Mouse (Mus musculus) midbrain, embryonic 10.5 days (tissue): ENCODE measurements around the gene Orai3. TPM values are rescaled to one million over a fixed set of nuclear protein-coding genes. Genes with fewer than 3 reads are reported as not detected.

ENCODE experiments used
- DNase-seq: peaks from one replicate; pipeline ENCODE4 v3.0.0-alpha.2; 2017; ENCODE audit warnings: low spot score
- H3K27ac ChIP-seq: fragments of 300-500 bp; sonication (generic); replicated peaks from 2 replicates; pipeline ENCODE4 v1.5.1; 2016; ENCODE audit warnings: mild to moderate bottlenecking
- H3K27me3 ChIP-seq: fragments of 300-500 bp; sonication (generic); 2 replicates; pipeline ENCODE4 v1.6.1; 2016; ENCODE audit warnings: low read depth, mild to moderate bottlenecking; ENCODE audit not compliant: poor library complexity, severe bottlenecking
- H3K36me3 ChIP-seq: fragments of 300-500 bp; sonication (generic); 2 replicates; pipeline ENCODE4 v1.6.1; 2016; ENCODE audit warnings: mild to moderate bottlenecking, moderate library complexity
- H3K4me1 ChIP-seq: fragments of 300-500 bp; sonication (generic); 2 replicates; pipeline ENCODE4 v1.6.1; 2016
- H3K4me3 ChIP-seq: fragments of 300-500 bp; sonication (generic); 2 replicates; pipeline ENCODE4 v1.5.1; 2016; ENCODE audit warnings: mild to moderate bottlenecking, moderate library complexity
- H3K9me3 ChIP-seq: fragments of 300-500 bp; sonication (generic); replicated peaks from 2 replicates; pipeline ENCODE4 v1.6.1; 2016; ENCODE audit warnings: mild to moderate bottlenecking
- WGBS: fragments of 180-500 bp; shearing (Covaris S2); methylation state at CpG from one replicate; pipeline ENCODE4 v1.1.7; 2016; 5-methylcytosine and 5-hydroxymethylcytosine counted together
- polyA plus RNA-seq: library from polyadenylated mRNA; unstranded; fragments of >200 nt; fragmentation: Nextera tagmentation; extraction: Ambion mirVana; gene quantifications from 2 replicates; pipeline ENCODE4 v1.2.1, GENCODE M21; 2016

Gene Orai3
- polyA plus RNA-seq, 1 experiment from 2014 or later, result 10.1 TPM

DNA sequence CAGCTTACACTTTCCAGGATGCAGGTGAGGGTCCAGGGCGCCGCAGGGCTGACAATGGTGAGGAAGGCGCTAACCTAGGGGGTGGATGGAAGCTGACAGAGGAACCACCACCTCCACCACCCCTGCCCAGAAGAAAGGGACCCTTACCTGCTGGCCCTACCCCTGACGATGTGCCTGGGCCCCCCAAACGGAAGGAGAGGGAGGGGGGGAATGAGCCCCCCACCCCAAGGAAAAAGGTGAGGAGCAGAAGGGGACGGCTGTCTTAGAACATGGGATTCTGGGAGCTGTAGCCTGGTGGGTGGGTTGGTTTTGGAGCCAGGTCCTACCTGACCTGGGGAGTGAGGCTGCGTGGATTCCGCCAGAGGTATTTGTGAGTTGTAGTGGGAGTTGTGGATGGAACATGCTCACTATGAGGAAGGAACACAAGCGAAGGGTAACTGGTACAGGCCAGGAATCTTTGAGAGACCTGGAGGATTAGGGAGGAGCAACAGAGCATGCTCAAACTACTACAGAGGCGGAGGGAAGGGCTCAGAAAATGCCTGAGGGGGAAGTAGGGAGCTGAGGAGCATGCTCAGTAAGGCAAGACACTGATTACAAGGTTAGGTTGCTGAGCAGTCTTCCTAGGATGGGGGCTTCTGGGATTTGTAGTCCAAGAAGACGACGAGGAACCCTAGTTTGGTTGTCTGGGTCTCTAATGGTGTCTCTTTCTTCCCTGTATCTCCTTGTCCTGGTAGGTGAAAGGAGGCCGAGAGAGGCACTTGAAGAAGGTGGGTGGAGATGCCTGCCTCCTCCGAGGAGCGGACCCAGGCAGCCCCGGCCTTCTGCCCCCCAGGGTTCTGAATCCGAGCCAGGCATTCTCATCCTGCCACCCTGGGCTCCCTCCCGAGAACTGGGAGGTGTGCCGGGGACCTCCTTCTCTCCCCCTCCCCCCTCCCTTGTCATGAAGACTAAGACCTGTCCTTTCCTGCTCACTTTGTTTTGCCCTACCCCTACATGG, 19.2 kb upstream of the Orai3 start:
- WGBS, result 89% methylated on average over 19 of the region's 19 CpGs
- Histone ChIP-seq H3K27me3 (no peaks in the 10 kb centered on the region), H3K9me3 (no peaks in the 10 kb centered on the region), H3K4me1 (peaks cover 25% of the 10 kb centered on the region), H3K36me3 (peaks cover 78% of the 10 kb centered on the region), H3K4me3 (peak overlapping the region; percentile 11; the same call in 1 of the 2 replicates), H3K27ac (no peak overlapping the region)
- no peak for DNase-seq

DNA sequence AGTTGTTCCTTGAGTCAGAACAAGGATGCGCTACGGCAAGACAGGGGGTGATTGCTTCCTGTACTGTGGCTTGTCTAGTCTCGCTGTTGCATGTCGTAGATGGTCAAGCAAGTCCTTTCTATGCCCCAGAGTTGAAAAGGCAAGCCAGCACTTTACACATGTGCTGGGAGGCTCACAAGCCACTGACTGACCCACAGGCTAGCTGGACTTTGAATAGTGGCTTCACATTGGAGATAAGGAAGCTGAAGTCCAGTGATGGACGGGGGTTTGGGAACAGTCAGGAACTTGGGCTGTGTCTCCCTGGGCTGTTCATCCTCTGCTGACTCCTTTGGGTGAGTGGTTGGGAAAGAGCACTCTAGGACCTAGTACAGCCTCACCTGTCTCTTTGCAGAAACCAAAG, 18.0 kb upstream of the Orai3 start:
- Histone ChIP-seq H3K4me3 (no peak overlapping the region), H3K36me3 (peaks cover 90% of the 10 kb centered on the region), H3K27ac (no peak overlapping the region), H3K27me3 (no peaks in the 10 kb centered on the region), H3K9me3 (no peaks in the 10 kb centered on the region), H3K4me1 (peaks cover 29% of the 10 kb centered on the region)
- no peak for DNase-seq
- WGBS, result 96% methylated on average over 5 of the region's 5 CpGs

DNA sequence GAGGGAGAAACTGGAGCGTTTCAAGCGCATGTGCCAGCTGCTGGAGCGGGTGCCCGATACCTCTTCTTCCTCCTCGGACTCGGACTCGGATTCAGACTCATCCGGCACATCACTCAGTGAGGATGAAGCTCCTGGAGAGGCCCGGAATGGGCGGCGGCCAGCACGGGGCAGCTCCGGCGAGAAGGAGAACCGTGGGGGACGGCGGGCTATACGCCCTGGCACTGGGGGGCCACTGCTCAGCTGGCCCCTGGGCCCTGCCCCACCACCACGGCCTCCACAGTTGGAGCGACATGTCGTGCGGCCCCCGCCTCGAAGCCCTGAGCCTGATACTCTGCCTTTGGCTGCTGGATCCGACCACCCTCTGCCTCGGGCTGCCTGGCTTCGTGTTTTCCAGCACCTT, 17.5 kb upstream of the Orai3 start:
- DNase-seq, result no peak
- peaks cover 94% of the 10 kb centered on the region for H3K36me3 ChIP-seq
- no peaks in the 10 kb centered on the region for H3K9me3 ChIP-seq
- 93% methylated on average over 27 of the region's 27 CpGs for WGBS
- H3K27me3 ChIP-seq, result no peaks in the 10 kb centered on the region
- H3K27ac ChIP-seq, result no peak overlapping the region
- peaks cover 26% of the 10 kb centered on the region for H3K4me1 ChIP-seq
- no peak overlapping the region for H3K4me3 ChIP-seq

DNA sequence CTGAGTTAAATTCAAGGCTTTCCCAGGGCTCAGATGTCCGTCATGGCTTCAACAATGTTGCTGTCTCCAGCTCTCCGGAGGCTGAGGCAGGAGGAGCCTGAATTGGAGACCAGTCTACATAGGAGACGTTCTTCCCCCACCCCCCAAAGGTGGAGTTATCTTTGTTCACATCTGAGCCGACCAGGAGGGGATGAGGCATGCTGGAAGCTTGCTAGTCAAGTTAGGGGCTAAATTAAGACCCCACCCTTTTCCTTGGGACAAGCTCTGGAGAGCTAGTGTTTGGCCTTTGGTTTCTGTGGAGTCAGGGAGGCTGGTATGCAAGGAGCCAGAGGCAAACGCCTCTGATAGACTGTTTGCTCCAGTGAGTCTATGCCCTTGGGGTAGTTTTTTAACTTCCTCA, 16.5 kb upstream of the Orai3 start:
- Histone ChIP-seq H3K4me1 (peaks cover 16% of the 10 kb centered on the region), H3K4me3 (no peak overlapping the region), H3K27me3 (no peaks in the 10 kb centered on the region), H3K9me3 (no peaks in the 10 kb centered on the region), H3K36me3 (peaks cover 100% of the 10 kb centered on the region), H3K27ac (no peak overlapping the region)
- DNase-seq, result no peak
- WGBS, result 86% methylated on average over 5 of the region's 5 CpGs

DNA sequence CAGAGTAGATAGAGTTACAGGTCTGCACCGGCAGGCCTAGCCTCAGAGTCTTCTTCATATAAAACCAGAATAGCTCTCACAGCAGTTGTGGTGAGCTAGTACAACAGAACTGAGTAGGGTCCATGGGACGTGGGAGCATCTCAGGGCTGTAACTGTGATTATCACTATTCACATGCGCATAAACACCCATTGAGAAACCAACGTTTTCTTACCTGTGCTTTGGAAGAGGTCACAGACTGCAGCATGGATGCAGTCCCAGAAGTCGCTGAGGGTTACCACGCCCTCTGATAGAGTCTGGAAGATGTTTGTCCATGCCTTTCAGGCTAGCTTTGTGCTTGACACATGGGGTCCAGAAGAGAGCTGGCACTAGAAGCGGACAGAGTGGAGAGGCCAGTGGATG, 15.9 kb upstream of the Orai3 start:
- H3K4me1 ChIP-seq, result peaks cover 13% of the 10 kb centered on the region
- H3K9me3 ChIP-seq, result no peaks in the 10 kb centered on the region
- H3K36me3 ChIP-seq, result peaks cover 100% of the 10 kb centered on the region
- H3K27ac ChIP-seq, result no peak overlapping the region
- 95% methylated on average over 7 of the region's 7 CpGs for WGBS
- H3K4me3 ChIP-seq, result no peak overlapping the region
- no peak for DNase-seq
- H3K27me3 ChIP-seq, result no peaks in the 10 kb centered on the region

- Histone ChIP-seq H3K27ac (no peak overlapping the region), H3K36me3 (peaks cover 98% of the 10 kb centered on the region), H3K4me1 (peaks cover 8% of the 10 kb centered on the region; the same call in 1 of the 2 replicates), H3K27me3 (no peaks in the 10 kb centered on the region), H3K4me3 (no peak overlapping the region), H3K9me3 (no peaks in the 10 kb centered on the region)
- DNase-seq, result no peak
- 69% methylated on average over 6 of the region's 6 CpGs for WGBS
Measured at GRCm38 (mm10) chr7:127759716-127760115, 9.9 kb upstream of the Orai3 start.

DNA sequence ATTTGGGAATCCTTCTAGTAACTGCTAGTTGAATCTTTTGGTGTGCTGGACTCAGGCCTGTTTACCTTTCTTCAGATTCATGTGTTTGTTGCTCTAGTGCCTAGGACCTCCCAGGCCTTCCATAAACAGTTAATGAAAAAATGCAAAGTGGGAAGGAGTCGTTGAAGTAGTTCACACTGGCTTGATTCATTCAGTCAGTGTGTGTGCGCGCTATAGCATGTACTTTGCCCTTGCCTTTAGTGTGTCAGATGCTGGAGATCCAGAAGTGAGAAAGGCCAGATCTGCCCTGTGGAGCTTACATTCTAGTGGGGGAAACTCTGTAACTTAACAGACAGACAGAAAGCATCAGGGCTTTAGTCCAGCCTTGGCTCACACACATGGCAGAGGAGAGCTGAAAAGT, 9.1 kb upstream of the Orai3 start:
- no peak overlapping the region for H3K27ac ChIP-seq
- DNase-seq, result no peak
- peaks cover 98% of the 10 kb centered on the region for H3K36me3 ChIP-seq
- peaks cover 8% of the 10 kb centered on the region; the same call in 1 of the 2 replicates for H3K4me1 ChIP-seq
- 96% methylated on average over 3 of the region's 3 CpGs for WGBS
- H3K27me3 ChIP-seq, result no peaks in the 10 kb centered on the region
- no peak overlapping the region for H3K4me3 ChIP-seq
- H3K9me3 ChIP-seq, result no peaks in the 10 kb centered on the region

DNA sequence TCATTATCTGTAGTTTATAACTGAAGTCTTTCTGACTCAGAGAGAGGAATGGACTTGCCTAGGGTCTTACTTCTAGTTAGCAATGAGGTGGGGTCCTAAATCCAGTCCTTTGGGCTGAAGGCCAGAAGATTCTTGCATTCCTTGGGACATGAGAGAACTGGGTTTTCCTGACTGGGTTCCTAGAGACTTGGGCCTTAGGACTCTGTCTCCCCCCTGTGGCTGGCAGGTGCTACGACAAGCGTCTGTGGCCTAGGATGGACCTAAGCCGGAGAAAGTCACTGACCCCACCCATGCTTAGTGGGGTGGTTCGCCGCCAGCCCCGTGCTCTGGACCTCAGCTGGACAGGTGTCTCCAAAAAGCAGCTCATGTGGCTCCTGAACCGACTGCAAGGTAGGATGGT, 8.6 kb upstream of the Orai3 start:
- Histone ChIP-seq H3K4me3 (no peak overlapping the region), H3K4me1 (peaks cover 8% of the 10 kb centered on the region; the same call in 1 of the 2 replicates), H3K27ac (no peak overlapping the region), H3K27me3 (no peaks in the 10 kb centered on the region), H3K36me3 (peaks cover 98% of the 10 kb centered on the region), H3K9me3 (no peaks in the 10 kb centered on the region)
- DNase-seq, result peak; percentile 68
- 50% methylated on average over 7 of the region's 7 CpGs for WGBS

GRCm38 (mm10) chr7:127763642-127764041, 6.0 kb upstream of the Orai3 start:
- H3K27ac ChIP-seq, result no peak overlapping the region
- H3K4me3 ChIP-seq, result no peak overlapping the region
- H3K36me3 ChIP-seq, result peaks cover 98% of the 10 kb centered on the region
- H3K27me3 ChIP-seq, result no peaks in the 10 kb centered on the region
- H3K9me3 ChIP-seq, result no peaks in the 10 kb centered on the region
- 91% methylated on average over 4 of the region's 4 CpGs for WGBS
- no peak for DNase-seq
- H3K4me1 ChIP-seq, result peaks cover 11% of the 10 kb centered on the region

DNA sequence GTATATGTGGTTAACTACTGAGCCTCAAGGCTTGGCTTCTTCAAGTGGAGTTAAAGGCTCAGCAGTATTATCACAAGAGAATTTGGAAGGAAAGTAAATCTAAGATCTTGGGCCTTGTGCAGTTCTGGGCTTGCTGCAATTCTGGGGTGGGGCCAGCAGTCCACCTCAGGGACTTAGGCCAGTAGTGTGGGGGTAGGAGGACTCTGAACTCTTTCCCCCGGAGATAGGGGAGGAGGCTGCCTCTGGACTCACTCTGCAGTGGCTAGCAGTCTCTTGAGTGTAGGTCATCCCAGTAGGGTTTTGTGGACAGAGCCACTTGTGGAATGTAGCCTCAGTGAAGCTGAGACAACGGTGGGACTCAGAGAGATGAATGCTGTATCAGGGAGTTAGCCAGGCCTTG, 3.9 kb upstream of the Orai3 start:
- Histone ChIP-seq H3K4me3 (no peak overlapping the region), H3K9me3 (no peaks in the 10 kb centered on the region), H3K27me3 (no peaks in the 10 kb centered on the region), H3K27ac (no peak overlapping the region), H3K36me3 (peaks cover 77% of the 10 kb centered on the region), H3K4me1 (peaks cover 32% of the 10 kb centered on the region)
- no peak for DNase-seq
- WGBS, result 94% methylated on average over 2 of the region's 2 CpGs

- Histone ChIP-seq H3K9me3 (no peaks in the 10 kb centered on the region), H3K27me3 (no peaks in the 10 kb centered on the region), H3K4me1 (peaks cover 39% of the 10 kb centered on the region), H3K36me3 (peaks cover 64% of the 10 kb centered on the region), H3K27ac (no peak overlapping the region), H3K4me3 (no peak overlapping the region)
- 86% methylated on average over 17 of the region's 17 CpGs for WGBS
- no peak for DNase-seq
Measured at GRCm38 (mm10) chr7:127766851-127767609, 2.6 kb upstream of the Orai3 start.

DNA sequence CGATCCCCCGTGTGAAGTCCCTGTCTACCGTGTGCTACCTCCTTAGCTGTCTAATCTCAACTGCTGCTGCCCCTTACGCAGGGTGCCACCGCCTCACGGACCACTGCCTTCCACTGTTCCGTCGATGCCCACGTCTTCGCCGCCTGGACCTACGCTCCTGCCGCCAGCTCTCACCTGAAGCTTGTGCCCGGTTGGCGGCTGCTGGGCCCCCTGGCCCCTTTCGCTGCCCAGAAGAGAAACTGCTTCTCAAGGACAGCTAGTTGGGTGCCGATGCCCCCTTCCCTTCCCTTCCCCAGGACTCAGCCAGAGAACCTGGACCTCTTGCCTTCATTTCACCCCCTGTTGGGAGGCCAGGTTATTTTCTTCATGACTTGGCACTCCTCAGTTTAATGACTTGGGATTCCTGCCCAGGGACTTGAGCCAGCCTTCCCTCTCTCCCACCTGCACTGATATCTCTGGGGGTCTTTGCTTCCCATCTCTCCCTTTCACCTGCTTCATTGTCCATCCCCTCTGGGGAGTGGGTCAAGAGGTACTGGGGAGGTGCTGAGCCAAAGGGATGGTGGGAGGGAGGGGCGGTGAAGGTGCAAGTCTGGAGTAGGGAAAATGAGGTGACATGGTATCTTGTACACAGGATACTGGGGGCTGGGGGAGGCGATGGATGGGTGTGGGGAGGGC, 1.8 kb upstream of the Orai3 start:
- DNase-seq, result no peak
- H3K4me1 ChIP-seq, result peaks cover 39% of the 10 kb centered on the region
- 93% methylated on average over 19 of the region's 19 CpGs for WGBS
- H3K9me3 ChIP-seq, result no peaks in the 10 kb centered on the region
- H3K4me3 ChIP-seq, result 0 out of 2 replicates have a peak overlapping the region, but pooled peaks have one; percentile 5
- H3K27me3 ChIP-seq, result no peaks in the 10 kb centered on the region
- H3K36me3 ChIP-seq, result peaks cover 56% of the 10 kb centered on the region
- H3K27ac ChIP-seq, result peak overlapping the region; percentile 68; the same call in 1 of the 2 replicates
